Mouse (Mus musculus): ENCODE measurements at regions not wholly inside any gene's neighbourhood (a gene's known extent, or its start where the extent isn't known, plus 50 kb on each side); places are given as distances from the start of the nearest gene placed in this dataset.
"Not testable (repeated sequence)": the region's sequence is repeated elsewhere in the genome, so short reads cannot be mapped to it uniquely, and the experiment has no call there.

- H3K9ac ChIP-seq (ENCODE audit: low read length), result peak overlapping the region; percentile 39; the same call in 1 of the 2 replicates
- 13% methylated on average over 1 of the region's 2 CpGs for WGBS
- H3K27me3 ChIP-seq (ENCODE audit: control insufficient read depth, insufficient read depth, low read length); H3K4me3 ChIP-seq (ENCODE audit: low read depth, low read length); H3K4me2 ChIP-seq (ENCODE audit: low read depth); H3K4me1 ChIP-seq (ENCODE audit: control insufficient read depth, insufficient read depth, low read length); H3K9me3 ChIP-seq (ENCODE audit: control insufficient read depth, low read length); H3K36me3 ChIP-seq (ENCODE audit: control insufficient read depth, insufficient read depth, low read length): not testable (repeated sequence)
- ATAC-seq (ENCODE audit: insufficient read depth, low FRiP score, low TSS enrichment), result peak; percentile 96
- DNase-seq (ENCODE audit: low spot score), result peak; percentile 60
- H3K27ac ChIP-seq (ENCODE audit: low read depth, low read length), result peak overlapping the region; percentile 94
Measured at GRCm38 (mm10) chrX:103532620-103533199, 97.7 kb upstream of the Zcchc13 start.

- 5% methylated on average over 11 of the region's 11 CpGs for WGBS
- Histone ChIP-seq H3K9me3 (ENCODE audit: control insufficient read depth, low read length) (no peaks in the 10 kb centered on the region), H3K4me2 (ENCODE audit: low read depth) (peak overlapping the region; percentile 30), H3K4me3 (ENCODE audit: low read depth, low read length) (no peak overlapping the region), H3K27me3 (ENCODE audit: control insufficient read depth, insufficient read depth, low read length) (no peaks in the 10 kb centered on the region), H3K27ac (ENCODE audit: low read depth, low read length) (peak overlapping the region; percentile 94), H3K36me3 (ENCODE audit: control insufficient read depth, insufficient read depth, low read length) (no peaks in the 10 kb centered on the region), H3K9ac (ENCODE audit: low read length) (peak overlapping the region; percentile 39), H3K4me1 (ENCODE audit: control insufficient read depth, insufficient read depth, low read length) (no peaks in the 10 kb centered on the region)
- DNase-seq (ENCODE audit: low spot score), result peak; percentile 74
- ATAC-seq (ENCODE audit: insufficient read depth, low FRiP score, low TSS enrichment), result peak; percentile 72
Measured at GRCm38 (mm10) chrX:103533306-103533705, 97.1 kb upstream of the Zcchc13 start.

- WGBS, result 13% methylated on average over 1 of the region's 1 CpGs
- H3K9ac ChIP-seq (ENCODE audit: low read length), result peak overlapping the region; percentile 39; the same call in 1 of the 2 replicates
- H3K4me1 ChIP-seq (ENCODE audit: control insufficient read depth, insufficient read depth, low read length), result no peaks in the 10 kb centered on the region
- no peak overlapping the region for H3K4me3 ChIP-seq (ENCODE audit: low read depth, low read length)
- no peaks in the 10 kb centered on the region for H3K27me3 ChIP-seq (ENCODE audit: control insufficient read depth, insufficient read depth, low read length)
- H3K27ac ChIP-seq (ENCODE audit: low read depth, low read length), result peak overlapping the region; percentile 94
- no peaks in the 10 kb centered on the region for H3K36me3 ChIP-seq (ENCODE audit: control insufficient read depth, insufficient read depth, low read length)
- no peaks in the 10 kb centered on the region for H3K9me3 ChIP-seq (ENCODE audit: control insufficient read depth, low read length)
- DNase-seq (ENCODE audit: low spot score) (no peak), ATAC-seq (ENCODE audit: insufficient read depth, low FRiP score, low TSS enrichment) (no peak)
- no peak overlapping the region for H3K4me2 ChIP-seq (ENCODE audit: low read depth)
Measured at GRCm38 (mm10) chrX:103533831-103534230, 96.6 kb upstream of the Zcchc13 start.

GRCm38 (mm10) chrX:103546490-103547202, 83.7 kb upstream of the Zcchc13 start:
- H3K9ac ChIP-seq (ENCODE audit: low read length), result no peak overlapping the region
- WGBS, result 78% methylated on average over 5 of the region's 5 CpGs
- no peak overlapping the region for H3K4me2 ChIP-seq (ENCODE audit: low read depth)
- H3K4me3 ChIP-seq (ENCODE audit: low read depth, low read length), result no peak overlapping the region
- no peaks in the 10 kb centered on the region for H3K4me1 ChIP-seq (ENCODE audit: control insufficient read depth, insufficient read depth, low read length)
- no peaks in the 10 kb centered on the region for H3K9me3 ChIP-seq (ENCODE audit: control insufficient read depth, low read length)
- H3K36me3 ChIP-seq (ENCODE audit: control insufficient read depth, insufficient read depth, low read length), result no peaks in the 10 kb centered on the region
- no peak for ATAC-seq (ENCODE audit: insufficient read depth, low FRiP score, low TSS enrichment)
- no peak for DNase-seq (ENCODE audit: low spot score)
- no peaks in the 10 kb centered on the region for H3K27me3 ChIP-seq (ENCODE audit: control insufficient read depth, insufficient read depth, low read length)
- no peak overlapping the region for H3K27ac ChIP-seq (ENCODE audit: low read depth, low read length)

- Histone ChIP-seq H3K27ac (ENCODE audit: low read depth, low read length) (no peak overlapping the region), H3K27me3 (ENCODE audit: control insufficient read depth, insufficient read depth, low read length) (no peaks in the 10 kb centered on the region), H3K36me3 (ENCODE audit: control insufficient read depth, insufficient read depth, low read length) (no peaks in the 10 kb centered on the region), H3K4me3 (ENCODE audit: low read depth, low read length) (no peak overlapping the region), H3K9ac (ENCODE audit: low read length) (no peak overlapping the region), H3K4me2 (ENCODE audit: low read depth) (no peak overlapping the region), H3K4me1 (ENCODE audit: control insufficient read depth, insufficient read depth, low read length) (no peaks in the 10 kb centered on the region), H3K9me3 (ENCODE audit: control insufficient read depth, low read length) (no peaks in the 10 kb centered on the region)
- WGBS, result 89% methylated on average over 14 of the region's 14 CpGs
- ATAC-seq (ENCODE audit: insufficient read depth, low FRiP score, low TSS enrichment) (no peak), DNase-seq (ENCODE audit: low spot score) (no peak)
Measured at GRCm38 (mm10) chrX:103551304-103551703, 79.1 kb upstream of the Zcchc13 start.

GRCm38 (mm10) chrX:103553196-103553595, 77.2 kb upstream of the Zcchc13 start:
- H3K9ac ChIP-seq (ENCODE audit: low read length), result no peak overlapping the region
- DNase-seq (ENCODE audit: low spot score) (no peak), ATAC-seq (ENCODE audit: insufficient read depth, low FRiP score, low TSS enrichment) (no peak)
- H3K4me3 ChIP-seq (ENCODE audit: low read depth, low read length), result no peak overlapping the region
- H3K9me3 ChIP-seq (ENCODE audit: control insufficient read depth, low read length), result no peaks in the 10 kb centered on the region
- H3K27ac ChIP-seq (ENCODE audit: low read depth, low read length), result no peak overlapping the region
- no peak overlapping the region for H3K4me2 ChIP-seq (ENCODE audit: low read depth)
- H3K4me1 ChIP-seq (ENCODE audit: control insufficient read depth, insufficient read depth, low read length), result no peaks in the 10 kb centered on the region
- no peaks in the 10 kb centered on the region for H3K27me3 ChIP-seq (ENCODE audit: control insufficient read depth, insufficient read depth, low read length)
- WGBS, result 92% methylated on average over 3 of the region's 3 CpGs
- H3K36me3 ChIP-seq (ENCODE audit: control insufficient read depth, insufficient read depth, low read length), result no peaks in the 10 kb centered on the region

GRCm38 (mm10) chrX:103553605-103554004, 76.8 kb upstream of the Zcchc13 start:
- Histone ChIP-seq H3K27me3 (ENCODE audit: control insufficient read depth, insufficient read depth, low read length) (no peaks in the 10 kb centered on the region), H3K36me3 (ENCODE audit: control insufficient read depth, insufficient read depth, low read length) (no peaks in the 10 kb centered on the region), H3K9me3 (ENCODE audit: control insufficient read depth, low read length) (no peaks in the 10 kb centered on the region), H3K4me1 (ENCODE audit: control insufficient read depth, insufficient read depth, low read length) (no peaks in the 10 kb centered on the region), H3K4me3 (ENCODE audit: low read depth, low read length) (no peak overlapping the region), H3K27ac (ENCODE audit: low read depth, low read length) (no peak overlapping the region), H3K4me2 (ENCODE audit: low read depth) (no peak overlapping the region), H3K9ac (ENCODE audit: low read length) (no peak overlapping the region)
- ATAC-seq (ENCODE audit: insufficient read depth, low FRiP score, low TSS enrichment), result no peak
- WGBS, result 71% methylated on average over 3 of the region's 3 CpGs
- no peak for DNase-seq (ENCODE audit: low spot score)

- peak; percentile 98 for ATAC-seq (ENCODE audit: insufficient read depth, low FRiP score, low TSS enrichment)
- H3K9ac ChIP-seq (ENCODE audit: low read length); H3K4me2 ChIP-seq (ENCODE audit: low read depth); H3K4me1 ChIP-seq (ENCODE audit: control insufficient read depth, insufficient read depth, low read length); H3K27me3 ChIP-seq (ENCODE audit: control insufficient read depth, insufficient read depth, low read length); H3K36me3 ChIP-seq (ENCODE audit: control insufficient read depth, insufficient read depth, low read length); H3K4me3 ChIP-seq (ENCODE audit: low read depth, low read length); H3K9me3 ChIP-seq (ENCODE audit: control insufficient read depth, low read length): not testable (repeated sequence)
- DNase-seq (ENCODE audit: low spot score), result peak; percentile 51
- 34% methylated on average over 4 of the region's 5 CpGs for WGBS
- H3K27ac ChIP-seq (ENCODE audit: low read depth, low read length), result peak overlapping the region; percentile 56; the same call in 1 of the 2 replicates
Measured at GRCm38 (mm10) chrX:103555041-103555986, 75.1 kb upstream of the Zcchc13 start.

Measured in neural tube, embryonic 11.5 days (tissue).